Mouse (Mus musculus) bone marrow macrophage, adult 2 months (primary cell): Measurements from ENCODE around the gene Rab11a. TPM values are rescaled to one million over a fixed set of nuclear protein-coding genes. Genes with fewer than 3 reads are reported as not detected.
"Not testable (repeated sequence)": the region's sequence is repeated elsewhere in the genome, so short reads cannot be mapped to it uniquely, and the experiment has no call there.

Source experiments
- H3K27ac ChIP-seq: 2 replicates; pipeline ENCODE4 v1.5.1; 2012; ENCODE audit warnings: low read depth, low read length; ENCODE audit not compliant: insufficient read depth
- H3K4me1 ChIP-seq: 2 replicates; pipeline ENCODE4 v1.6.1; 2012; ENCODE audit warnings: low read length; ENCODE audit not compliant: control insufficient read depth, insufficient read depth
- H3K4me3 ChIP-seq: 2 replicates; pipeline ENCODE4 v1.5.1; 2012; ENCODE audit warnings: mild to moderate bottlenecking, low read length, moderate library complexity; ENCODE audit not compliant: insufficient read depth
- CTCF ChIP-seq: IDR thresholded peaks from 2 replicates; pipeline ENCODE4 v1.5.1; 2012; ENCODE audit warnings: low read depth, mild to moderate bottlenecking, low read length, moderate library complexity
- POLR2A ChIP-seq: IDR thresholded peaks from 2 replicates; pipeline ENCODE4 v1.6.1; 2012; ENCODE audit warnings: mild to moderate bottlenecking, low read depth, low read length, borderline replicate concordance
- polyA plus RNA-seq: library from polyadenylated mRNA; stranded (reverse); fragments of >200 nt; gene quantifications from 2 replicates; pipeline ENCODE4 v1.2.4, GENCODE M21; 2012; ENCODE audit not compliant: missing spikeins, insufficient read depth, insufficient read length

Gene Rab11a
- polyA plus RNA-seq, 1 experiment, result 349 TPM

DNA sequence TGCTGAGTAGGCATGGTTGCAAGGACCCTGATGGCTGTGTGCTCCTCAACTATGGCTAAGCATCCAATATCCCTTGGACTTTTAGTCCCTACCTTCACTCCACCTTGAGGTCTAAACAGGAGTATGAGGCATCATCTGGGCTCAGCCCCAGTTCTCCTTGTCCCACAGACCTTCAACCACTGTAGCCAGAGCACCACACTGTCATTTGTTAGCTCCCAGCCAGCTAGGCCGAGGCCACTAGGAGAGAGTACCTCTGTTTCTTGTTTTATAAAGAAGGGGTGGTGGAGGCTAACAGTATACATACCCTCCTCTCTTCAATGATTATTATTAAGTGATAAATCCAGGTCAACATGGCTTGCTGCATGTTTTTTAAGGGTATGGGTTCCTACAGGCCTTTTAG, 39.0 kb downstream of the Rab11a start:
- Histone ChIP-seq H3K4me3 (no peak overlapping the region), H3K27ac (no peak overlapping the region), H3K4me1 (peaks cover 42% of the 10 kb centered on the region)
- TF ChIP-seq POLR2A (no peak), CTCF (no peak)

DNA sequence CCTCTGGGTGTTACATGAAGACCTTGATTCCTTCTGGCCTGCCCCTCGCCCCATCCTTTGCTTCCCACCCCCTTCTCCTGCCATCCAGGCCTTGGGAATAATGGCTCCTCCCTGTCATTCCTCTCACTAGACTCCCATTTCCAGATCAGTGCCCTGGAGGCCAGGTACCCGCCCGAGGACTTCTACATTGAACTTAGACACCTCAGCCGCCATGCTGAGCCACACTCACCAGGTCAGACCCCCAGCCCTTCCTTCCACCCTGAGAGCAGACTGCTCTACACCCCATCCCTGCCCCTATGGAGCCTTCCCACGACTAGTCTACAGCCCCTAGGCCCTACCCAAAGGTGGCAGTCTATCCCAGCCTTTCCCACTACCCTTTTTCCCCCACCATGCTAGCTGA, 39.9 kb downstream of the Rab11a start:
- Histone ChIP-seq H3K4me1 (peaks cover 36% of the 10 kb centered on the region), H3K4me3 (no peak overlapping the region), H3K27ac (no peak overlapping the region)
- TF ChIP-seq POLR2A (no peak), CTCF (no peak)

- H3K27ac ChIP-seq, result no peak overlapping the region
- H3K4me1 ChIP-seq, result peaks cover 30% of the 10 kb centered on the region
- TF ChIP-seq CTCF (no peak), POLR2A (no peak)
Measured at GRCm38 (mm10) chr9:64697006-64697405, 40.6 kb downstream of the Rab11a start.

GRCm38 (mm10) chr9:64696404-64696803, 41.2 kb downstream of the Rab11a start:
- TF ChIP-seq CTCF (no peak), POLR2A (no peak)
- H3K27ac ChIP-seq, result no peak overlapping the region
- H3K4me3 ChIP-seq, result no peak overlapping the region
- peaks cover 24% of the 10 kb centered on the region for H3K4me1 ChIP-seq

More at GRCm38 (mm10) chr9:64697006-64697405, 40.6 kb downstream of the Rab11a start:
- H3K4me3 ChIP-seq, result no peak overlapping the region

DNA sequence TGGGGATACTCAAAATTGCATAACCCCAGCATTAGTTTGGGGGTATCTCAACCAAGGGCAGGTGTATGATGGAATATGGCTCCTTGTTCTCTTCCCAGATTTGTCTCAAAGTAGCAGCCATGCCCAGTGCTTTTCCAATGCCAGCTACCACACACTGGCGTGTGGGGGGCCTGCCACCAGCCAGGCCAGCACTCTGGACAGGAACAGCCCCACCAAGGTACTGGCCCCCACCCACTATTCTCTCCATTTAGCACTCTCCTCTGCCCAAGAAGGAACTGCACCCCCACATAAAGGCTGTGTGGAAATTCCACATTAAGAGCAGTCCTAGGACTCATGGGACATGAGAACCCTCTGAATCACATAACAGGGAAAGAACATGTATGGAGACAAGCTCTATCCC, 42.3 kb downstream of the Rab11a start:
- Histone ChIP-seq H3K4me3 (no peak overlapping the region), H3K27ac (no peak overlapping the region), H3K4me1 (peaks cover 20% of the 10 kb centered on the region)
- TF ChIP-seq CTCF (no peak), POLR2A (no peak)

- TF ChIP-seq POLR2A (no peak), CTCF (no peak)
- Histone ChIP-seq H3K27ac (no peak overlapping the region), H3K4me3 (no peak overlapping the region), H3K4me1 (peaks cover 27% of the 10 kb centered on the region)
Measured at GRCm38 (mm10) chr9:64693094-64693493, 44.5 kb downstream of the Rab11a start.

- TF ChIP-seq CTCF (no peak), POLR2A (no peak)
- no peak overlapping the region for H3K27ac ChIP-seq
- peaks cover 16% of the 10 kb centered on the region for H3K4me1 ChIP-seq
- no peak overlapping the region for H3K4me3 ChIP-seq
Measured at GRCm38 (mm10) chr9:64691176-64691575, 46.4 kb downstream of the Rab11a start.

DNA sequence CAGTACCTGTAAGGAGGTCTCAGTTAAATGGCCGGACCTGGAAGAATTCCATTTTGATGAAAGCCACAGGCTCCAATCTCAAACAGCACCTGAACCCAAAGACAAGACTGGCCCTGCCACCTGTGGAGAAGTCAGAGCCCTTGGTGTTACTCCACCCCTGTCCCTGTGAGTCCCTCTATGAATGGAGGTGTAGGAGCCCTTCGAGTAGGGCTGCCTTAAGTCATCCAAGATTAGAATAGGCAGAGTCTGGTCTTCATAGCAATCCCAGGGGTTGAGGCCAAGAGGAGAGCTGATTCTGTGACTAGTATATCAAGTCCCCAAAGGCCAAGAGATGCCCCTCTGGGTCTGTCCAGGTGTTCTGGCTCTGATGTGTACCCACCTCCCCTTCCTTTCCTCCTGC, 46.8 kb downstream of the Rab11a start:
- no peak overlapping the region for H3K27ac ChIP-seq
- no peak overlapping the region for H3K4me3 ChIP-seq
- peaks cover 12% of the 10 kb centered on the region for H3K4me1 ChIP-seq
- TF ChIP-seq POLR2A (no peak), CTCF (no peak)

- TF ChIP-seq POLR2A, result no peak
- no peak for TF ChIP-seq CTCF
- peaks cover 12% of the 10 kb centered on the region for H3K4me1 ChIP-seq
- H3K4me3 ChIP-seq, result no peak overlapping the region
- H3K27ac ChIP-seq, result no peak overlapping the region
Measured at GRCm38 (mm10) chr9:64688015-64688394, 49.6 kb downstream of the Rab11a start.

DNA sequence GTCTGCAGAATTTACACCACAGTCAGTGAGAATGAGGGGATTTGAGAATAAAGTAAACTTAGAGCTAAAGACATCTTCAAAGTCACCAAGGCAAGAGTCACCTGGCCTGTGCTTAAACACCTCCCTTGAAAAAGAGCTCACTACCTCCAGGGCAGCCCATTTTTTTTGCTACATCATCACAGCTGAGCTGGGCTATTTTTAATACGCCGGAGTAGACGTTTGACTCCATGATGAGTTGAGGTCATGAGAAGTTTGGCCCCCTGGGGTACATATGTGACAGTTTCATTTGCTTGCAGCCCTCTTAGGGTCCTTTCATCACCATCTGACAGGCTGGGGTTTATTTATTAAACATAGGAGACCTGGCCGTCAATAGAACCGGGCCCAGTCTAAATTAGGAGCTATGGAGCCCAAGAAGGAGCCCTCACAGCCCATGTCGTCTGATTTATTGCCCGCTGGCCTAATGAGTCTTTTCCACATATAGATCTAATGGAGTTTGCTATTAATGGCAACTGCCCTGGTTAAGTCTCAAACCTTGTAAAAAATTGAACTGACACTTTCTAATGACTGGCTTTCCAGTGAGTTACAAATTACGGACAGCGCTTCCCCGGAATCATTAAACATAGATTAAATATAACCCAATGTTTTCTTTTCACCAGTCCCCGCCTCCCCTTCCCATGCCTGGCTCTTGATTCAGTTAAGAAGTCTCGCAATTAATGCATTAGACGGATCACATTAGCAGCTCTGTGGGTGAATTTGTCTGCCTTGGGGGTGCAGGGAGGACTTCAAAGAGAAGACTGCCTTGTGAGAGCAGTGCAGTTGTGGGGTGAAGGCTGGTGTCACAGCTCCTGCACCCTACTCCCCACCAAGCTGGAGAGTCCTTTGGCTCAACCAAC, 50.2 kb downstream of the Rab11a start:
- no peak for TF ChIP-seq POLR2A
- no peak for TF ChIP-seq CTCF
- H3K4me3 ChIP-seq, result no peak overlapping the region
- no peak overlapping the region for H3K27ac ChIP-seq
- peaks cover 12% of the 10 kb centered on the region for H3K4me1 ChIP-seq

DNA sequence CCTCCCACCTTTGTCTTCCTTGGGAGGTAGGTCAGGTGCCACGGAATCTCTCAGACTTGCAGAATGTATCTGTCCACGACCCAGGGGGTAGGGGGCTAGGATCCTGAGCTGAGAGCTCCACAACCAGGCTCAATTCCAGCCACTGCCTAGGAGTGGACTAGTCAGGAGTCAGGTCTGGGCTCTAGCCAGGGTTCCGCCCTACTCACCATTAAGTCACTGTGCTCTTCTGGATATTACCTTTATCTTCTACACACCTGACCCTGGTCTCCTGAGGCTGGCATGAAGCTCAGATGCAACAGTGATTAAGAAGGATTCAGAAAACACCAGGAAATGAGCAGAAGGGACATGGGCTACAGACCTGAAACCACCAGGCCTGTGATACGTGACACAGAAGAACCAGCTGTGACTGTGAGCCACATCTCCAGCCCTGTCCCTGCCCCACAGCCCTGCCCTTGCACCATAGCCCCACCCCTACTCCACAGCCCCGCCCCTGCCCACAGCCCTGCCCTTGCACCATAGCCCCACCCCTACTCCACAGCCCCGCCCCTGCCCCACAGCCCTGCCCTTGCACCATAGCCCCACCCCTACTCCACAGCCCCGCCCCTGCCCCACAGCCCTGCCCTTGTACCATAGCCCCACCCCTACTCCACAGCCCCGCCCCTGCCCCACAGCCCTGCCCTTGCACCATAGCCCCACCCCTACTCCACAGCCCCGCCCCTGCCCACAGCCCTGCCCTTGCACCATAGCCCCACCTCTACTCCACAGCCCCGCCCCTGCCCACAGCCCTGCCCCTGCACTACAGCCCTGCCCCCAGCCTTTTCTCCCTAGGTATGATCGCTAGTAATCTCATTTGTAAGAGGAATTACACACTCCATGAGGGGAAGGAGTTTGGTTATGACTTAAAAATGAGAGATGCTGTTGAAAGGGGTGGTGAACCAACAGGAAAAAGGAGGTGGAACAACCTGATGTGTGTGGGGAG, 65.9 kb downstream of the Rab11a start:
- not testable (repeated sequence) for H3K4me3 ChIP-seq, H3K27ac ChIP-seq, H3K4me1 ChIP-seq
